Mouse (Mus musculus): ENCODE results near the gene Dlg2. TPM values are rescaled to one million over a fixed set of nuclear protein-coding genes. Genes with fewer than 3 reads are reported as not detected.

The Dlg2 gene
- polyA plus RNA-seq, 1 experiment from 2014 or later, result 0.87 TPM

DNA sequence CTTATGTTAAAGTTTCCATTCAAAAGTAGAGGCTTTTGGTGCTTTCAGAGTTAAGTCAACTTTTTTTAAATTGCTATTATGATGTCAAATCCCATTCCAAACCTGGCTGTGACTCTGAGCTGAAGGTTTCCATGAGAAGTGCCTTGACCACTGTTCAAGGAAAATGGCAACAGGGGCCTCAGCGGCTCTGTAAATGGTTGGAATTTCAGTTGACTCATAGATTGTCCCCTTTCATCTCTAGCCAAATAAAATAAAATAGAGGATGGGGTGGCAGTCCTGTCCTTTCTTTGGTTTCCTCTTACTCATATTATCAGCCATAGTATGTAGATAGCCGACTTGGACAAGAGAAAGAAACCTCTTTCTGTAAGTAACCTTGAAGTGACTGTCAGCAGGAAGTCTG is 1401.3 kb downstream of the Dlg2 start:
- TF ChIP-seq CTCF (IDR thresholded peaks at IDR 0.05; ENCODE audit: low read depth), result no peak
- H3K27ac ChIP-seq, result no peak overlapping the region
- no peak for ATAC-seq (replicated peaks; ENCODE audit: low FRiP score, low read depth)
- DNase-seq (ENCODE audit: low spot score), result no peak
- H3K4me3 ChIP-seq (replicated peaks; ENCODE audit: low read depth, low read length), result no peak overlapping the region
- no peak overlapping the region for H3K4me2 ChIP-seq (ENCODE audit: low read length)
- H3K9ac ChIP-seq (ENCODE audit: low read depth, low read length), result no peak overlapping the region
- no peaks in the 10 kb centered on the region for H3K36me3 ChIP-seq (ENCODE audit: insufficient read depth, low read length)
- 63% methylated on average over 2 of the region's 2 CpGs for WGBS
- no peaks in the 10 kb centered on the region for H3K9me3 ChIP-seq (replicated peaks; ENCODE audit: low read length)
- no peaks in the 10 kb centered on the region for H3K27me3 ChIP-seq (ENCODE audit: insufficient read depth, low read length)
- H3K4me1 ChIP-seq (replicated peaks; ENCODE audit: insufficient read depth, low read length), result no peaks in the 10 kb centered on the region

DNA sequence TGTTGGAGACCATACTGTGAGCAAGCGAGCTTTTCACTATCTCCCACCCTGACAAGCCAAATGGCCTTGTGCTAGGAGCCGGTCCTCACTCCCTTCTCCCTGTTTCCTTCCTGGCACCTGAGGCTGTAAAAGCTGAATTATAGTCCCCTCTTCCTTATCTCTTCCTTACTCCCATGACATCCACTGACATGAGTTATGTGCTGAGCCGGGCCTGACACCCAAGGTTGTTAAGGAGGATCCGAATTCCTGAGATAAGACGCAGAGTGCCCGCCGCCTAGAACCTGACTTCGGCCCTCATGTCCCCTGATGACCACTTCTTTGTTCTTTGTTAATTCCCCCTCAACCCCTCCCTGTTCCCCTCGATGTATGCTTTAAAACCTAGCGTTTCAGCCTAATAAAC is 1409.9 kb downstream of the Dlg2 start:
- DNase-seq (ENCODE audit: low spot score), result no peak
- Histone ChIP-seq H3K4me2 (ENCODE audit: low read length) (no peak overlapping the region), H3K4me1 (replicated peaks; ENCODE audit: insufficient read depth, low read length) (no peaks in the 10 kb centered on the region), H3K9ac (ENCODE audit: low read depth, low read length) (no peak overlapping the region), H3K4me3 (replicated peaks; ENCODE audit: low read depth, low read length) (no peak overlapping the region), H3K9me3 (replicated peaks; ENCODE audit: low read length) (no peaks in the 10 kb centered on the region), H3K27me3 (ENCODE audit: insufficient read depth, low read length) (no peaks in the 10 kb centered on the region), H3K36me3 (ENCODE audit: insufficient read depth, low read length) (no peaks in the 10 kb centered on the region), H3K27ac (no peak overlapping the region)
- no peak for TF ChIP-seq CTCF (IDR thresholded peaks at IDR 0.05; ENCODE audit: low read depth)
- 67% methylated on average over 10 of the region's 10 CpGs for WGBS
- no peak for ATAC-seq (replicated peaks; ENCODE audit: low FRiP score, low read depth)

DNA sequence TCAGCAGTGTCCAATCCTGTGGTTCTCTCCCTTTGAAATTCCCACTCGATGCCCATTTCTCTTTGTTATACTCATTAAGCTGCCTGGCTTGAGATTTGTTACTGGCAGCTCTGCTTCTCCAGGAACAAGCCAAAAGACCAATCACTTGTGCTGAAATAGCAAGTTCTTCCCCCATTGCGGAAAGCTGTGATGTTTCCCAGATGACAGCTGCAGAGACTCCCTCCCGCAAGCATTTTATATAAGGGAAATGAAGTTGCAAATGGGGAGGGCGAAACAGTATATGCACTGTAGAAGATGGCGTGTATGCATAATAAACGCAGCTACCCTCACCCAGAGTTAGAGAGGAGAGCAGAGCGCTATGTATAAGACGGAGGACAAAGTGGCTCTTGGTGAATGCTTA is 1417.5 kb downstream of the Dlg2 start:
- H3K27ac ChIP-seq, result no peak overlapping the region
- H3K27me3 ChIP-seq (ENCODE audit: insufficient read depth, low read length), result no peaks in the 10 kb centered on the region
- no peaks in the 10 kb centered on the region for H3K9me3 ChIP-seq (replicated peaks; ENCODE audit: low read length)
- no peaks in the 10 kb centered on the region for H3K36me3 ChIP-seq (ENCODE audit: insufficient read depth, low read length)
- no peak overlapping the region for H3K9ac ChIP-seq (ENCODE audit: low read depth, low read length)
- no peak overlapping the region for H3K4me2 ChIP-seq (ENCODE audit: low read length)
- DNase-seq (ENCODE audit: low spot score) (no peak), ATAC-seq (replicated peaks; ENCODE audit: low FRiP score, low read depth) (no peak)
- no peak overlapping the region for H3K4me3 ChIP-seq (replicated peaks; ENCODE audit: low read depth, low read length)
- no peaks in the 10 kb centered on the region for H3K4me1 ChIP-seq (replicated peaks; ENCODE audit: insufficient read depth, low read length)
- no peak for TF ChIP-seq CTCF (IDR thresholded peaks at IDR 0.05; ENCODE audit: low read depth)
- WGBS, result 79% methylated on average over 8 of the region's 8 CpGs

DNA sequence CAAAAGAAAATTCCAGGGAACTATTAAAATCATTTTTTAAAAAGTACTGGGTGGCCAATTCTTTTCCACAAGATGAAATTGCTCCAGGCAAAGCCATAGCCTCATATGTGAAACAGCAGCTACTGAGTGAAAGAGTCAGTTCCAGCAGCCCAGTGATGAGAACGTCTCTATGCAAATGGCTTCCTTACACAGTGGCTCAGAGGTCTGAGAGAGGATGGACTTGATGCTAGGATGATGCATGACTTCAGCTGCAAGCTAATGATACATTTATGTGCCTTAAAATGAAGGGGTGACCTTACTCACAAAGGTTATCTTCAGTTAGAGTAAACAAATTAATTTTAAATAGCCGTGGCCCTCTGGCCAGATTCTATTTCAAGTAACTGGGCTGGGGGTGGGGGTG is 1420.5 kb downstream of the Dlg2 start:
- no peaks in the 10 kb centered on the region for H3K9me3 ChIP-seq (replicated peaks; ENCODE audit: low read length)
- no peaks in the 10 kb centered on the region for H3K36me3 ChIP-seq (ENCODE audit: insufficient read depth, low read length)
- TF ChIP-seq CTCF (IDR thresholded peaks at IDR 0.05; ENCODE audit: low read depth), result no peak
- no peak overlapping the region for H3K4me2 ChIP-seq (ENCODE audit: low read length)
- DNase-seq (ENCODE audit: low spot score) (peak; percentile 21), ATAC-seq (replicated peaks; ENCODE audit: low FRiP score, low read depth) (no peak)
- no peaks in the 10 kb centered on the region; the same call in 1 of the 2 replicates for H3K4me1 ChIP-seq (replicated peaks; ENCODE audit: insufficient read depth, low read length)
- no peak overlapping the region for H3K27ac ChIP-seq
- WGBS, result 8% methylated on average over 2 of the region's 2 CpGs
- no peaks in the 10 kb centered on the region for H3K27me3 ChIP-seq (ENCODE audit: insufficient read depth, low read length)
- no peak overlapping the region for H3K4me3 ChIP-seq (replicated peaks; ENCODE audit: low read depth, low read length)
- H3K9ac ChIP-seq (ENCODE audit: low read depth, low read length), result no peak overlapping the region

DNA sequence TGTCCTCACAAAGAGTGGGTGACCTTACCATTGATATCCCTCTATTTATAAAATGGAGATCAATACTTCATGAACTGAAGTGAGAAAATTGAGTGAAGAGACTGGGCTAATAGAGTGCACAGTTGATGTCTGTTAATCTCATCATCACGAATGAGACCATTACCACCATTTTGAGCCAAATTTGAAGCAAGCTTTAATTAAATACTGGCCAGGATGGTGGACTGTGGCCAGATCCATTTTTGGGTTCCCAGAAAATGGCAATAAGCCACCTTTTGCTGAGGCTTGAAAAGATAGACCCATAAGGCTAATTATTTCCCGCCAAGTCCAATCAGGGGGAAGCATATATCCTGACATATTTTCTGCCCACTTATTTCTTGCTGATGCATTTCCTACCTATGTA is 1421.0 kb downstream of the Dlg2 start:
- DNase-seq (ENCODE audit: low spot score) (no peak), ATAC-seq (replicated peaks; ENCODE audit: low FRiP score, low read depth) (no peak)
- WGBS, result 74% methylated on average over 2 of the region's 2 CpGs
- Histone ChIP-seq H3K4me3 (replicated peaks; ENCODE audit: low read depth, low read length) (no peak overlapping the region), H3K9me3 (replicated peaks; ENCODE audit: low read length) (no peaks in the 10 kb centered on the region), H3K36me3 (ENCODE audit: insufficient read depth, low read length) (no peaks in the 10 kb centered on the region), H3K27ac (no peak overlapping the region), H3K9ac (ENCODE audit: low read depth, low read length) (no peak overlapping the region), H3K4me1 (replicated peaks; ENCODE audit: insufficient read depth, low read length) (no peaks in the 10 kb centered on the region; the same call in 1 of the 2 replicates), H3K4me2 (ENCODE audit: low read length) (no peak overlapping the region), H3K27me3 (ENCODE audit: insufficient read depth, low read length) (no peaks in the 10 kb centered on the region)
- TF ChIP-seq CTCF (IDR thresholded peaks at IDR 0.05; ENCODE audit: low read depth), result no peak

DNA sequence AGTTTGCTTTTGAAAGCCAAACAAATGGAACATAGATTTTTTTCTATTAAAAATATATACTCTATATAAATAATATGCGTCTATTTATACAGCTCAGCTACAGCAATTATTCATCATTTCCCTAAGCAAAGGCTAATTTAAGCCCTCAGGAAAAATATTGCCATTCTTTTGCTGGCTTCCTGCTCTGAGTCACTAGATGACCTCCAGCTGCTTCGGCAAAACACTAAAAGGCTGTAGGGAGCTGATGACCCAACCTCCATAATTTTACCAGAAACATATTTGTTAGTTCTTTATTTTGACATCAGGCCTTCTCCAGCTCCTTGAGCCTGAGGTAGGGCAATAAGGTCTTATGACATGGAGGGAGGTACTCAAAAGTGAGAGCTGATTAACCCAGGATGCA is 1426.0 kb downstream of the Dlg2 start:
- no peak for TF ChIP-seq CTCF (IDR thresholded peaks at IDR 0.05; ENCODE audit: low read depth)

DNA sequence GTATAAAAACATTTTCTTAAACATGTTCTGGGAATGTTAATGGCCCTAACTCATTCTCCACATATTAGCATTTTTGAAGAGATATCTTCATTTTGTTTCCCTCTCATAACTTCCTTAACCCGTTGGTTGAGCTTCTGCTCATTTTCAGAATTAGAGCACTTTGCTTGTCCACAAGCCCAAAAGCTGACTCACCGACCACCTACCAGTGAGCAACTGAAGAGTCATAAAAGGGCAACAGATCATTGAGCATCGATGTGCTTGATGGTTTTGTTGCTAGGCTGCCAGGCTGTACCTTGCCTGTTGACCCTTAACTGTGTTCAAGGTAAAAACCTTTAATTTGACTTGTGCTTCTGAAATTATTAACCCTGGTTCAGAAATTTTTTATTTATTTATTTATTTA is 1440.3 kb downstream of the Dlg2 start:
- 47% methylated on average over 3 of the region's 3 CpGs for WGBS
- no peak overlapping the region for H3K27ac ChIP-seq
- no peaks in the 10 kb centered on the region for H3K27me3 ChIP-seq (ENCODE audit: insufficient read depth, low read length)
- H3K9ac ChIP-seq (ENCODE audit: low read depth, low read length), result no peak overlapping the region
- H3K4me2 ChIP-seq (ENCODE audit: low read length), result no peak overlapping the region
- H3K36me3 ChIP-seq (ENCODE audit: insufficient read depth, low read length), result no peaks in the 10 kb centered on the region
- no peaks in the 10 kb centered on the region for H3K9me3 ChIP-seq (replicated peaks; ENCODE audit: low read length)
- TF ChIP-seq CTCF (IDR thresholded peaks at IDR 0.05; ENCODE audit: low read depth), result no peak
- H3K4me3 ChIP-seq (replicated peaks; ENCODE audit: low read depth, low read length), result no peak overlapping the region
- DNase-seq (ENCODE audit: low spot score) (no peak), ATAC-seq (replicated peaks; ENCODE audit: low FRiP score, low read depth) (no peak)
- H3K4me1 ChIP-seq (replicated peaks; ENCODE audit: insufficient read depth, low read length), result no peaks in the 10 kb centered on the region

More for the DNA sequence above, 1426.0 kb downstream of the Dlg2 start:
- H3K4me2 ChIP-seq (ENCODE audit: low read length), result no peak overlapping the region
- peak; percentile 80 for DNase-seq (ENCODE audit: low spot score)
- no peaks in the 10 kb centered on the region for H3K36me3 ChIP-seq (ENCODE audit: insufficient read depth, low read length)
- ATAC-seq (replicated peaks; ENCODE audit: low FRiP score, low read depth), result no peak
- H3K27me3 ChIP-seq (ENCODE audit: insufficient read depth, low read length), result no peaks in the 10 kb centered on the region
- no peak overlapping the region for H3K27ac ChIP-seq
- no peak overlapping the region for H3K9ac ChIP-seq (ENCODE audit: low read depth, low read length)
- no peaks in the 10 kb centered on the region for H3K9me3 ChIP-seq (replicated peaks; ENCODE audit: low read length)
- WGBS, result 48% methylated on average over 2 of the region's 2 CpGs
- no peak overlapping the region for H3K4me3 ChIP-seq (replicated peaks; ENCODE audit: low read depth, low read length)
- H3K4me1 ChIP-seq (replicated peaks; ENCODE audit: insufficient read depth, low read length), result no peaks in the 10 kb centered on the region; the same call in 1 of the 2 replicates
